Mouse (Mus musculus) limb, embryonic 10.5 days (tissue): Measurements from ENCODE around the gene Ift22. TPM values are rescaled to one million over a fixed set of nuclear protein-coding genes. Genes with fewer than 3 reads are reported as not detected.

Experiments used
- DNase-seq: peaks from one replicate; pipeline ENCODE4 v3.0.0-alpha.2; 2017; ENCODE audit warnings: low spot score
- H3K27ac ChIP-seq: fragments of 300-500 bp; sonication (generic); 2 replicates; pipeline ENCODE4 v1.5.1; 2016; ENCODE audit warnings: mild to moderate bottlenecking
- H3K27me3 ChIP-seq: fragments of 300-500 bp; sonication (generic); 2 replicates; pipeline ENCODE4 v1.6.1; 2016; ENCODE audit warnings: low read depth, mild to moderate bottlenecking; ENCODE audit not compliant: poor library complexity, severe bottlenecking
- H3K36me3 ChIP-seq: fragments of 300-500 bp; sonication (generic); 2 replicates; pipeline ENCODE4 v1.6.1; 2016; ENCODE audit warnings: mild to moderate bottlenecking, moderate library complexity
- H3K4me1 ChIP-seq: fragments of 300-500 bp; sonication (generic); 2 replicates; pipeline ENCODE4 v1.6.1; 2016
- H3K4me3 ChIP-seq: fragments of 300-500 bp; sonication (generic); 2 replicates; pipeline ENCODE4 v1.5.1; 2016; ENCODE audit warnings: mild to moderate bottlenecking, moderate library complexity
- H3K9me3 ChIP-seq: fragments of 300-500 bp; sonication (generic); replicated peaks from 2 replicates; pipeline ENCODE4 v1.6.1; 2016; ENCODE audit warnings: mild to moderate bottlenecking
- WGBS: fragments of 180-500 bp; shearing (Covaris S2); methylation state at CpG from one replicate; pipeline ENCODE4 v1.1.7; 2016; 5-methylcytosine and 5-hydroxymethylcytosine counted together
- polyA plus RNA-seq: library from polyadenylated mRNA; unstranded; fragments of >200 nt; fragmentation: Nextera tagmentation; extraction: Ambion mirVana; gene quantifications from 2 replicates; pipeline ENCODE4 v1.2.1, GENCODE M21; 2016

Ift22 gene
- 73.6 and 84.0 TPM in 2 replicates for polyA plus RNA-seq

DNA sequence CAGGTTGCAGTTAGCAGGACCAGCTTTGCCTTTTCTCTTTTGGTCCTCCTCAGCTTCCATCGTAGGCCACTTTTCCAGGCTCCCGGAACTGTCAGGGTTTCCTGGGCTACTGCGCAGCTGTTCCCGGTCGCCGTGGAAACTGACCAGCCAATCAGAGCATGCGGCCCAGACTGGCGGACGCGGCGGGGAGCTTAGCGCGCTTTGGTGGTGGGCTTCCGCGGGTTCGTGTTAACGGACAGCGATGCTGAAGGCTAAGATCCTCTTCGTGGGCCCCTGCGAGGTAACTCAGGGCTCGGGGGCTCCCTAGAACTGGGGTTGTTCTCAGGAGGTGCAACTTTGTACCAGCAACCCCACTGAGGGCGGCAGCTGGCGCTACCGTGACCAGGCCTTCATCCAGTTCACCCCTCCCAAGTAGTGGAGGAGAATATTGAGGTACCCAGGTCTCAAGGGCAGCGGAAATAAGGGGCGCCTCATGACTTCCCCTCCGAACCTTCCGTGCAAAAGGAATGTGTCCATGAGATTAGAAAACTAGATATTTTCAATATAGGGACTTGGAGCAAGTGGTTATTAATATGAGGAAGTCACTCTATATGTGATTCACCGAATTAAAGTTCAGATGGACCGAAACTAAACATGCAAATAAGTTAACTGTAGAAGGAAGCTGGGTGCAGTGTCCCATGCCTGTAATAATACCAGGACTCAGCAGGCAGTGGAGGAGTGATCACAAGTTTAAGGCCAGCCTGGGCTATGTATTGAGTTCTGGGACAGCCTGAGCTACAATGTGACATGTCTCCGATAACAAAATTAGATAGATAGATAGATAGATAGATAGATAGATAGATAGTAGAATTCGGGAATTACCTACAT lies at the start of gene Ift22:
Gene Ift22 (plus strand): TSS at position 160 of the 867 bp plus-strand sequence.
- no peaks in the 10 kb centered on the region for H3K9me3 ChIP-seq
- peaks cover 27% of the 10 kb centered on the region for H3K36me3 ChIP-seq
- no peaks in the 10 kb centered on the region for H3K27me3 ChIP-seq
- 11% methylated on average over 32 of the region's 32 CpGs for WGBS
- H3K4me3 ChIP-seq, result peak within 1 kb of the TSS; percentile 78
- DNase-seq, result peak; percentile 97
- H3K27ac ChIP-seq, result peak within 1 kb of the TSS; percentile 83
- peaks cover 13% of the 10 kb centered on the region; the same call in 1 of the 2 replicates for H3K4me1 ChIP-seq

DNA sequence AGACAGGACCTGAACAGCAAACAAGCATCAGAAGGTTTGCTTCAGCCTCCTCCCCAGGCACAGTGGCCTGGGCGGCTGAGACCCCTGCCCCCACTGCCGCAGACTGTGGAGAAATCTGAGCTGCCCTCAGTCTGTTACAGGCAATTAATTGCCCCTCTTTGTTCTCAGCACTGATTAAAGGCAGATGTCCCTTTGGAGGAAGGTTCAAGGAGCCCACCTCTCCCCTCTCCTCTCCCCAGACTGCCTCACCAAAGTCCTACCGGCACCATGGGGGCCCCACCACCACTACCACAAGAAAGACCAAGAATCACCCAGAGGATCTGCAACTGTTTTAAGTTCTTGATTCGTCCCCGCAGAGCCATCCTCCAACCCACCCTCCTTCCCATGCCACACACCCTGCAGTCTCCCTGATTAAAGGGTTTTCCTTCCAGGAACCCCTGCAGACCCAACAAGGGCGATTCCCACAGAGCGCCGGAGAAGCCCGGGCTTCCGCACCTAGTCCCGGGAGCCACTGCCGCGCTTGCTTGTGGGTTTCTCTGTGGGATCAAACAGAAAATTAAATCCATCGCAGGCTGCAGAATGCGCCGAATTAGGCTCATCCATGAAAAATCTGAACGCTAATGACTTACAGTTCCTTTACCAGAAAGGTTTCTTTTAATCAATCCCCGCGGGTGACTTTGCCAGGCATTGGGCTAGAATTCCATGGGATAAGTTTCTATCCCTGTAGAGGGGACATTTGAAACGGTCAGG lies 46.6 kb upstream of the Ift22 start:
- peak; percentile 81 for DNase-seq
- WGBS, result 3% methylated on average over 20 of the region's 20 CpGs
- H3K4me3 ChIP-seq, result peak overlapping the region; percentile 43
- no peaks in the 10 kb centered on the region for H3K9me3 ChIP-seq
- peak overlapping the region; percentile 97 for H3K27ac ChIP-seq
- H3K36me3 ChIP-seq, result peaks cover 40% of the 10 kb centered on the region
- peaks cover 56% of the 10 kb centered on the region for H3K4me1 ChIP-seq
- no peaks in the 10 kb centered on the region for H3K27me3 ChIP-seq

DNA sequence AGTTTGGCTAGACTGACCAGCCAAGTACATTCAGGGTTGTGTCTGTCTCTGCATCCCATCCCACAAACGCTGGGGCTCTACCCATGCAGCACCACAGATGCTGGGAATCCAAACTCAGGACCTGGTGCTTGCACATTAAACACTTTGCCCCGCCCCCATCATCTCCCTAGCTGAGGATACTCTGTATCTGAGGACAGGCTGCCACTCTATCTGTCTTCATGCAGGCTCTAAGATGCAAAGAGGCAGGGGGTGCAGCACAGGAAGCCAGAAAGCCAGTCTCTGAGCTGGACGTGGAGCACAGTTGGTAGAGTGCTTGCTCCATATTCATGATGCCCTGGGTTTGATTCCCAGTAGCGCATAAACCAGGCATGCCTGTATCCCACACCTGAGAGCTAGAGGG lies 45.1 kb upstream of the Ift22 start:
- H3K27me3 ChIP-seq, result no peaks in the 10 kb centered on the region
- H3K4me3 ChIP-seq, result 0 out of 2 replicates have a peak overlapping the region, but pooled peaks have one; percentile 8
- H3K27ac ChIP-seq, result peak overlapping the region; percentile 97
- H3K4me1 ChIP-seq, result peaks cover 67% of the 10 kb centered on the region
- no peak for DNase-seq
- H3K36me3 ChIP-seq, result peaks cover 30% of the 10 kb centered on the region
- H3K9me3 ChIP-seq, result no peaks in the 10 kb centered on the region
- WGBS, result 35% methylated on average over 4 of the region's 4 CpGs

DNA sequence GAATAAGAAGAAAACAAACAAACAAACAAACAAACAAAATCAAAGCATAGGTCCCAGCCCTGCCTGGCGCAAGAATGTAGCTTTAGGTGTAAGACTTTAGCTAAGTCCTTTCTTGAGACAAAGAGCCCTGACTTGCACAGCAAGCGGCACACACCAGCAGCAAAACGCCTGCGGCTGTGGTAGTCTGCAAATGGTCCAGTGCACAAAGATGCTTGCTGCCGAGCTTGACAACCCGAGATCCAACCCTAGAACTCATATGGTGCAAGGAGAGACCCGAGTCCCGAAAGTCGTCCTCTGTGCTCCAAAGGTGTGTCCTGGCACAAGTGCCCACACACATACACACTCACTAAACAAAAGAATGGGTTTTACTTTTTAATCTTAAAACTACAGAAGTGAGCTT lies 44.7 kb upstream of the Ift22 start:
- H3K27ac ChIP-seq, result peak overlapping the region; percentile 97
- H3K9me3 ChIP-seq, result no peaks in the 10 kb centered on the region
- no peaks in the 10 kb centered on the region for H3K27me3 ChIP-seq
- peaks cover 28% of the 10 kb centered on the region for H3K36me3 ChIP-seq
- 47% methylated on average over 9 of the region's 9 CpGs for WGBS
- DNase-seq, result no peak
- peak overlapping the region; percentile 35 for H3K4me3 ChIP-seq
- H3K4me1 ChIP-seq, result peaks cover 72% of the 10 kb centered on the region

DNA sequence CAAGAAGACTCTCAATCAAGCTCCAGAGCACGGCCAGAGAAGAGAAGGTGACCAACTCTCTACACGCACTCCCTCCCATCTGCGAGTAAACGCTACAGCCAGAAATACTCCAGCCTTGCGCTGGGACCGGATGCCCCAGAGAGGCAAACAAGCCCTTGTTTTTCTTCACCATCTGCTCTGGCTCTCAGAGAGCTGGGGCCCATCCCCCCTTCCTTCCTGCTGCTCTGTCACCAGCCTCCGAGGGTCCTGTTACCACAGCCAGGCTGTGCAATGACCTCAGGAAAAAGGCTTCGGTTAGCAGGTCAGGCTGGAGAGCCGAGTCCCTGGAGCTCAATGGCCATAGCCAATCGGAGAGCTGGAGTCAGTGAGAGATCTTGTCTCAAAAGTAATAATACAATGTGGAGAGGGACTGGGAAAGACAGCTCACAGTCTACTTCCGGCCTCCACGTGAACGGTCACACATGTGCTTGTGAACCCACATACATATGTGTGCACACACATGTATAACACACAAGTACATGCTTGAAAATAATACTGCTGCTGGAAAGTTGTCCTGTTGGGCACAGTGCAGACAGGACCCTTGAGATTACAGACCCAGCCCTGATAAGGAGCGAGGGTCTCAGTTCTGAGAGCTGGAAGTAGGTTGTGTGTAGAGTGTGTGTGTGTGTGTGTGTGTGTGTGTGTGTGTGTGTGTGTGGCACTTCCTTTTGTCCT lies 43.8 kb upstream of the Ift22 start:
- Histone ChIP-seq H3K27me3 (no peaks in the 10 kb centered on the region), H3K4me3 (peak overlapping the region; percentile 35), H3K27ac (peak overlapping the region; percentile 97), H3K9me3 (no peaks in the 10 kb centered on the region), H3K36me3 (peaks cover 28% of the 10 kb centered on the region), H3K4me1 (peaks cover 80% of the 10 kb centered on the region)
- DNase-seq, result peak; percentile 87
- WGBS, result 6% methylated on average over 14 of the region's 14 CpGs

DNA sequence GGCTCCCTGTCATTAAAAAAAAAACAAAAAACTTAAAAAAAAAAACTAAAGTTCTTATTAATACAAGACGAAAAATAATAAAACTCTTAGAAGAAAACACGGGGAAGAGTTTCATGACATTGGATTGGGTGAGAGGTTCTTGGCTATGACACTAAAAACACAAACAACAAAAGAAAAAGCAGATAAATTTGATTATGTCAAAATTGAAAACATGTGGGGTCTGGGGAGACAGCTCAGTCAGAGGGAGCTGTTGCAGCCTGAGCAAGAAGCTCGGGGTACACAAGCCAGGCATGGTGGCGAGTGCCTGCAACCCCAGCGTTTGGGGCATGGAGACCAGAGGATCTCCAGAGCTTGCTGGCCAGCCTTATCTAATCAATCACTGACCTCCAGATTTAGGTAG lies 40.2 kb upstream of the Ift22 start:
- H3K36me3 ChIP-seq, result peaks cover 42% of the 10 kb centered on the region
- no peaks in the 10 kb centered on the region for H3K9me3 ChIP-seq
- H3K4me1 ChIP-seq, result peaks cover 78% of the 10 kb centered on the region
- 38% methylated on average over 5 of the region's 5 CpGs for WGBS
- no peak overlapping the region for H3K4me3 ChIP-seq
- no peak for DNase-seq
- no peaks in the 10 kb centered on the region for H3K27me3 ChIP-seq
- peak overlapping the region; percentile 80 for H3K27ac ChIP-seq

DNA sequence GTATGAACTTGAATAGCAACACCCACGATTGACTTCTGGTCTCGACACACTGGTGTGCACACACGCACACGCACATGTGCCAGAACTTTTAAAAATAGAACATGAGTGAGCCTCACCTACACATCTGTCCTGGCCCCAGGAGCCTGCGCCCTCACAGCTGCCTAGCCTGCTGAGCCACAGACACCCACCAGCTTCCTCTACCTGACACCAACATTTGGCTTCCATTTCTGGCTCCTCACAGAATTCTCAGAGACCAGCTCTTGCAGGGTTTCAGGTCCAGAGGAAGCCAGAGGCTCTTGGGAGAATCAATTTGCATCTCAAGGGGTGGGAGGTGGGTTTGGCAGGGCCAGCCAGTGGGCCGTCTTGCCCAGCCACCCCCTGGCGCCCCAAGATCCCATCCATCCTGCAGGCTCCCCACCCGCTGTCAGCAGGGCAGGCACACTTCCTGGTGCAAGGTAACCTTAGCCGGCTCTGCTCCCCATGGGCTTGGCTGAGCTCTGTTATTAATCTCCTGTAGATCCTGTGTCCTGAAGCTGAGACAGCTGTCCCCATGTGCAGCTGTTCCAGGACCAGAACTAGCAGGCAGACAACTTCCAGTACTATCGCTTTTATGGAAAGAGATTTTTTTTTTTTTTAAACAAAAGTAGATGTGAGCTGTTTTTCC lies 38.4 kb upstream of the Ift22 start:
- 49% methylated on average over 10 of the region's 10 CpGs for WGBS
- H3K4me1 ChIP-seq, result peaks cover 78% of the 10 kb centered on the region

DNA sequence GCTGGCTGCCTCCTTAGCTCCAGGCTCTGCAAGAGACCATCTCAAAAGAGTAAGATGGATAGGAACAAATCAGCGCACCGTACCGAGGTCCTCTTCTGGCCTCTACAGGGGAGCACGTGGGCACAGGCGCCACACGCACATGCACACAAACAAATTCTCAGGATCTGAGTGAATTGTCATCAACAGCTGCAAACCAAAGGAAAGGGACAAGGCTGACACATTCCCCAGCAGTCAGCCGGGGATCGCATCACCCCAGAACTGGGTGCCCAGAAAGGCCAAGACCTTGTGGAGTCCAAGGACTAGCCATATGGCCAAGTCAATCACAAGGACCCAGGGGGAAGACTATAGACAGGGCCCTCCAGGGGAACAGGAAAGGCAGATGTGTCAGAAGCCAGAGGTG lies 35.5 kb upstream of the Ift22 start:
- no peak for DNase-seq
- Histone ChIP-seq H3K9me3 (no peaks in the 10 kb centered on the region), H3K36me3 (peaks cover 72% of the 10 kb centered on the region), H3K27me3 (no peaks in the 10 kb centered on the region), H3K4me1 (peaks cover 69% of the 10 kb centered on the region), H3K27ac (peak overlapping the region; percentile 27; the same call in 1 of the 2 replicates), H3K4me3 (no peak overlapping the region)
- WGBS, result 69% methylated on average over 8 of the region's 8 CpGs

More for the DNA sequence above, 38.4 kb upstream of the Ift22 start:
- H3K27ac ChIP-seq, result peak overlapping the region; percentile 80
- peaks cover 55% of the 10 kb centered on the region for H3K36me3 ChIP-seq
- no peak overlapping the region for H3K4me3 ChIP-seq
- no peaks in the 10 kb centered on the region for H3K9me3 ChIP-seq
- peak; percentile 78 for DNase-seq
- no peaks in the 10 kb centered on the region for H3K27me3 ChIP-seq

DNA sequence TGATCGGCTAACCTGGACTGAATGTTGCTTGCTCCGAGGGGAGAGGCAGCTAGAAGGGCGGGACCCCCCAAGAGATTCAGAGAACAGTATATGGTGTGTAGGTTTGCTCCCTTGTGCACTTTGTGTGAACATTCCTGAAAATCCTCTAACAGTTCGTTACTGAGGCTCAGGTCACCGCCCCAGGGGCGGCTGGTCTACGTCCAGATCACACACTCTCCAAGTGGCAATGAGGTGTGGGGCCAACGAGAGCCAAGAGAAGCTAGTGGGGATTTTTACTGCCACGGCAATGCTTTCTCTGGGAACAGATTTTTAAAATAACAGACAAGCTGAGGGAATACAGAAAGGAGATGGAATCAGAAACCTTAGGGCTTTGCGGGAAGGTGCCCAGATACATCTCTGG lies 33.7 kb upstream of the Ift22 start:
- Histone ChIP-seq H3K27me3 (no peaks in the 10 kb centered on the region), H3K4me3 (no peak overlapping the region), H3K27ac (peak overlapping the region; percentile 64; the same call in 1 of the 2 replicates), H3K36me3 (peaks cover 77% of the 10 kb centered on the region), H3K9me3 (no peaks in the 10 kb centered on the region), H3K4me1 (peaks cover 50% of the 10 kb centered on the region)
- 48% methylated on average over 10 of the region's 10 CpGs for WGBS
- no peak for DNase-seq

DNA sequence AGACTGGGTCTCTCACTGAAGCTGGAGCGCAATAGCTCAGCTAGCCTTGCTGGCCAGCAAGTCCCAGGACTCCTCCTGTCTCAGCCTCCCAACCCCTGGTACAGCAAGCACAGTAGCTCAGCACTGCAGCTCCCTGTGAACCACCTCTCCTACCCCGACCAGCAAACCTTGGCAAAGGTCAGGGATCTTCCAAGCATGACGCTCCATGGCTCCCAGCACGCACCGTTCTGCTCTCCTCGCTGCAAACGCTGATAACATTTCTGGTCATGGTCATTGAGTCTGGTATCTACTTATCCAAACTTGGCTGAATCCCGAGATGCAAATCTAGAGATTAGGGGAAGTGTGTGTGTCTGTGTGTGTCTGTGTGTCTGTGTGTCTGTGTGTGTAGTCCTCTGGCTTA lies 27.8 kb upstream of the Ift22 start:
- Histone ChIP-seq H3K27ac (no peak overlapping the region), H3K4me3 (no peak overlapping the region), H3K4me1 (peaks cover 31% of the 10 kb centered on the region), H3K9me3 (no peaks in the 10 kb centered on the region), H3K36me3 (peaks cover 58% of the 10 kb centered on the region), H3K27me3 (no peaks in the 10 kb centered on the region)
- DNase-seq, result no peak
- 90% methylated on average over 8 of the region's 8 CpGs for WGBS

DNA sequence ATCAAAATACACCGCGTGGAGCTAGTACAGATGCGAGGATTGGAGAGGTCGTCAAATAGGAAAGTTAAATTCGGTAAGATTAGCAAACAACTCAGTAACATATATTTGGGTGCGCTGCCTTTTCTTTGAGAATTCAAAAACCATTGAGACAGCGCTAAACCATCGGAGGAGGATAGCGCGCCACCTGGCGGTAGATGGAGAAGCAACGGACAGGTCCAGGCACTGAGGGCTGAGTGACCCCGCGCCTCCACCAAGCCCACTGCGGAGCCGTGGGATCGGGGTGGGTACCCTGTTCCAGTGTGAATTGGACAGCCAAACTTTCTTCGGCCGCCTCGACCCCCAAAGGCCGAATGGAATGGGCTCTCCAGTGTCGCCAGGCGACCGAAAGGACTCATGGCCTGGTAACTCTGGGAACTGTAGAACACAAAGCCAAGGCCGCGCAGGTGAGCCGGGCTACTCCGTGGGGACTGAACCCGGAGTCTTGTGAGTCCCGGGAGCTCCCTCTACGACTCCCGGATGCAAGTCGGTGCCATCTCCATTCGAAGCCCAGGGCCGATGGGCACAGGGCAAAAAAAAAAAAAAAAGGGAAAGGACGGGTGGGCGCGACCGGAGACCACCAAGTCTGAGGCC lies 26.5 kb upstream of the Ift22 start:
- DNase-seq, result peak; percentile 97
- Histone ChIP-seq H3K36me3 (peaks cover 47% of the 10 kb centered on the region), H3K27me3 (no peaks in the 10 kb centered on the region), H3K27ac (peak overlapping the region; percentile 94), H3K4me3 (peak overlapping the region; percentile 81), H3K9me3 (no peaks in the 10 kb centered on the region), H3K4me1 (peaks cover 26% of the 10 kb centered on the region)
- whole genome bisulfite sequencing, result 2% methylated on average over 39 of the region's 39 CpGs
